Mouse (Mus musculus) erythroblast, embryonic 14.5 days (primary cell): ENCODE results near the gene Nfkbib. TPM values are rescaled to one million over a fixed set of nuclear protein-coding genes. Genes with fewer than 3 reads are reported as not detected.

ENCODE experiments used
- H3K27me3 ChIP-seq: 2 replicates; pipeline ENCODE4 v1.6.1; 2012; ENCODE audit warnings: inconsistent platforms; ENCODE audit not compliant: control insufficient read depth
- H3K36me3 ChIP-seq: 2 replicates; pipeline ENCODE4 v1.6.1; 2012; ENCODE audit warnings: mild to moderate bottlenecking, inconsistent platforms; ENCODE audit not compliant: control insufficient read depth
- H3K4me1 ChIP-seq: 2 replicates; pipeline ENCODE4 v1.6.1; 2012; ENCODE audit warnings: inconsistent platforms; ENCODE audit not compliant: control insufficient read depth
- H3K4me3 ChIP-seq: replicated peaks from 2 replicates; pipeline ENCODE3; 2012; ENCODE audit warnings: moderate library complexity, mild to moderate bottlenecking, inconsistent platforms
- H3K9me3 ChIP-seq: 2 replicates; pipeline ENCODE4 v1.6.1; 2012; ENCODE audit warnings: low read length, inconsistent platforms, mixed read lengths; ENCODE audit not compliant: control insufficient read depth
- GATA1 ChIP-seq: IDR thresholded peaks from 2 replicates; pipeline ENCODE4 v1.6.1; 2012; ENCODE audit warnings: low read length, inconsistent platforms, mixed read lengths
- TAL1 ChIP-seq: IDR thresholded peaks from 3 replicates; pipeline ENCODE4 v1.6.1; 2012; ENCODE audit warnings: low read length, inconsistent platforms, mixed read lengths
- polyA plus RNA-seq: library from polyadenylated mRNA; stranded (reverse); fragments of >175 nt; gene quantifications from 2 replicates; pipeline ENCODE4 v1.2.3, GENCODE M21; 2012

Nfkbib gene
- polyA plus RNA-seq: 20.1 and 21.4 TPM in 2 replicates

- Histone ChIP-seq H3K4me1 (peaks cover 68% of the 10 kb centered on the region), H3K27me3 (no peaks in the 10 kb centered on the region), H3K9me3 (no peaks in the 10 kb centered on the region), H3K4me3 (peak within 1 kb of the TSS; percentile 81), H3K36me3 (peaks cover 12% of the 10 kb centered on the region)
- TF ChIP-seq GATA1 (no peak), TAL1 (no peak)
These were observed at the start of gene Nfkbib for GRCm38 (mm10) chr7:28767462-28767965. Gene Nfkbib, minus strand, starts transcription at chr7:28767512.

- TF ChIP-seq TAL1 (no peak), GATA1 (no peak)
- Histone ChIP-seq H3K4me3 (no peak overlapping the region), H3K4me1 (peaks cover 84% of the 10 kb centered on the region), H3K27me3 (no peaks in the 10 kb centered on the region), H3K36me3 (peaks cover 100% of the 10 kb centered on the region), H3K9me3 (no peaks in the 10 kb centered on the region)
These were observed 49.6 kb upstream of the Nfkbib start for GRCm38 (mm10) chr7:28816920-28817319.

- H3K4me1 ChIP-seq: peaks cover 85% of the 10 kb centered on the region
These were observed 48.9 kb upstream of the Nfkbib start for GRCm38 (mm10) chr7:28816201-28816600.

DNA sequence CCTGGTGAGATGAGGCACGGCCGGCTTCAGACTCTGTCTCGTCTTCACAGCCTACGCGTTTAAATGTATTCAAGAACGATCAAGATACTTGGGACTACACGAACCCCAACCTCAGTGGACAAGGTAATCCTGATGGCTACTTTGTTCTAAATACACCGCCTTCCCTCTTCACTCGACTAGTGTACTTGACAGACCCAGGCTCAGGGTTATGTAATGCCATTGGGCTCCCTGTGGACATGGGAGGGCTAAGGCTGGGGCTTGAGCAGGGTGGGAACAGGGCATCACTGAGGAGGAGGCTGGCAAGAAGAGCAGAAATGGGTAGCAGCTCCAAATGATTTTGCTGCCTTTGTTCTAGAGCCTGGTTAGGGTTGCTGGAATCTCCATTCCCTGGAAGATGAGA, 47.9 kb upstream of the Nfkbib start:
- Histone ChIP-seq H3K9me3 (no peaks in the 10 kb centered on the region), H3K4me3 (no peak overlapping the region), H3K36me3 (peaks cover 85% of the 10 kb centered on the region), H3K4me1 (peaks cover 79% of the 10 kb centered on the region), H3K27me3 (no peaks in the 10 kb centered on the region)
- TF ChIP-seq GATA1: no peak
- TF ChIP-seq TAL1: no peak

More at GRCm38 (mm10) chr7:28816201-28816600, 48.9 kb upstream of the Nfkbib start:
- Histone ChIP-seq H3K36me3 (peaks cover 95% of the 10 kb centered on the region), H3K27me3 (no peaks in the 10 kb centered on the region), H3K4me3 (no peak overlapping the region), H3K9me3 (no peaks in the 10 kb centered on the region)
- no peak for TF ChIP-seq TAL1
- TF ChIP-seq GATA1: no peak

DNA sequence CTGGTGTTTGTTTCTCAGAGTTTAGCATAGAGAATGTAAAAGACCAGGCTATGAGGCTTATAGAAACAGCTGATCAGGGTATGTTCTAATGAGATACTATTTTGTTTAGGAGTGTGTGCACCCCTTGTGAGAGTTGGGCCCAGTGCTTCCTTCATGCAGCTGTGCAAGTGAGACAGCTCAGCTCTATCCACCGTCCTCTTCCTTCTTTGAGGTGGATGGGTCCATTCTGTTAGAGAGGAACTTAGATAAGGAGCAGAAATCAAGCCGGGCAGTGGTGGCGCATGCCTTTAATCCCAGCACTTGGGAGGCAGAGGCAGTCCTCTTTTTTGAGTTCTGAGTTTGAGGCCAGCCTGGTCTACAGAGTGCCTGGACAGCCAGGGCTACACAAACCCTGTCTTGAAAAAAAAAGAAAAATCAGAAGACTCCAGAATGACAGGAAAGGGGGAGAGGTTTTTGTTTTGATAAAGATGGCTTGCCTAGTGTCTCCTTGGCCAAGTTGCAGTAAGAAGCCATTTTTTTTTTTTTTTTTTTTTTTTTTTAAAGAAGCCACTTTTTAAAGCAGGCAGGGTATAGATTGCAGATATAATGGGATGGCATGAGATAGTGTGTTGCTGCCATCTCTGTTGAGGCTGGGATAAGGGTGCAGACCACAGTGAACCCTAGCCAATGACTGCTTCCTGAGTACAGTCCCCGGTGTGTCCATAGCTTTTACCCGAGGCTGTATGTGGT, 47.2 kb upstream of the Nfkbib start:
- Histone ChIP-seq H3K4me1 (peaks cover 79% of the 10 kb centered on the region), H3K4me3 (no peak overlapping the region), H3K9me3 (no peaks in the 10 kb centered on the region), H3K27me3 (no peaks in the 10 kb centered on the region), H3K36me3 (peaks cover 78% of the 10 kb centered on the region)
- TF ChIP-seq GATA1: no peak

DNA sequence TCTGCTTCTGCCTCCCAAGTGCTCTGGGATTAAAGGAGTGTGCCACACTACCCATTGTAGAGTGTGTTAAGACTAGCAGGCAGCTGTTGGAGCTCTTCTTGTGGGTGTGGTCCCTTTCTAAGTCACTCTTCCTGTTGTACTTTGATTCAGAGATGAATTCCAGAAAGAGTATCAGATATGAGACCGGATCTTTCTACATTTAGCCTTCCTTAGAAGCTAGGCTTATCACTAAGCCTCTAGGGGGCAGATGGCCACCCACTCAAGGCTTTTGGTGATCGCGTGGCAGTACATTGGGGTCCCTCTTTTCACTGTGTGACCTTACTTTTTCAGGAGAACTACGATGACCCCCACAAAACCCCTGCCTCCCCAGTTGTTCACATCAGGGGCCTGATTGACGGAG, 45.6 kb upstream of the Nfkbib start:
- Histone ChIP-seq H3K27me3 (no peaks in the 10 kb centered on the region), H3K4me1 (peaks cover 79% of the 10 kb centered on the region), H3K36me3 (peaks cover 63% of the 10 kb centered on the region), H3K9me3 (no peaks in the 10 kb centered on the region), H3K4me3 (peak overlapping the region; percentile 93)
- no peak for TF ChIP-seq TAL1
- no peak for TF ChIP-seq GATA1

DNA sequence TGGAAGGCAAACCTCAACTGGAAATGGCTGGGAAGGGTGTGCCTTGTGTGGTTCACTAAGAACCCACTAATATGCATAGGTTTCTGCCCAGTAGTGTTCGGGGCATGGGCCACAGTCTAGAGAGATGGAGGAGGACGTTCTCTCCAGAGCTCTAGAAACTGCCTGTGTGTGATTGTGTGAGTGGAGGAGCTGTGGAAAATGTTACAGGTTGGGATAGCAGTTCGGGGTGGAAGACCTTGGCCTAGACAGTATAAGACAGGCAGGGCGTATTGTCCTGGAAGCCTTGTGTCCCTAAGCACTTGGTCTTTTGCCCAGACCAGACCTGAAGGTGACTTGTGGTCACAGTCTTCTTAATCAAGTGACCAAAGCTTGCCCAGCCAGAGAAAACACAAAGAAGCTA, 45.1 kb upstream of the Nfkbib start:
- Histone ChIP-seq H3K4me1 (peaks cover 79% of the 10 kb centered on the region), H3K36me3 (peaks cover 58% of the 10 kb centered on the region), H3K27me3 (no peaks in the 10 kb centered on the region), H3K4me3 (peak overlapping the region; percentile 93), H3K9me3 (no peaks in the 10 kb centered on the region)
- TF ChIP-seq TAL1 (no peak), GATA1 (no peak)

GRCm38 (mm10) chr7:28811640-28812275, 44.4 kb upstream of the Nfkbib start:
- H3K36me3 ChIP-seq: peaks cover 51% of the 10 kb centered on the region

GRCm38 (mm10) chr7:28811228-28811627, 43.9 kb upstream of the Nfkbib start:
- H3K9me3 ChIP-seq: no peaks in the 10 kb centered on the region
- H3K4me1 ChIP-seq: peaks cover 72% of the 10 kb centered on the region
- H3K4me3 ChIP-seq: peak overlapping the region; percentile 93
- no peaks in the 10 kb centered on the region for H3K27me3 ChIP-seq
- TF ChIP-seq GATA1 (no peak), TAL1 (no peak)
- H3K36me3 ChIP-seq: peaks cover 46% of the 10 kb centered on the region

More at GRCm38 (mm10) chr7:28811640-28812275, 44.4 kb upstream of the Nfkbib start:
- TF ChIP-seq GATA1 (no peak), TAL1 (no peak)
- Histone ChIP-seq H3K27me3 (no peaks in the 10 kb centered on the region), H3K4me3 (peak overlapping the region; percentile 93), H3K9me3 (no peaks in the 10 kb centered on the region), H3K4me1 (peaks cover 75% of the 10 kb centered on the region)
